Mouse (Mus musculus): ENCODE data around the gene Wnt9b. TPM values are rescaled to one million over a fixed set of nuclear protein-coding genes. Genes with fewer than 3 reads are reported as not detected.
"Not testable (repeated sequence)": the region's sequence is repeated elsewhere in the genome, so short reads cannot be mapped to it uniquely, and the experiment has no call there.

The Wnt9b gene
- polyA plus RNA-seq, 1 experiment from 2014 or later = 0.95 TPM

DNA sequence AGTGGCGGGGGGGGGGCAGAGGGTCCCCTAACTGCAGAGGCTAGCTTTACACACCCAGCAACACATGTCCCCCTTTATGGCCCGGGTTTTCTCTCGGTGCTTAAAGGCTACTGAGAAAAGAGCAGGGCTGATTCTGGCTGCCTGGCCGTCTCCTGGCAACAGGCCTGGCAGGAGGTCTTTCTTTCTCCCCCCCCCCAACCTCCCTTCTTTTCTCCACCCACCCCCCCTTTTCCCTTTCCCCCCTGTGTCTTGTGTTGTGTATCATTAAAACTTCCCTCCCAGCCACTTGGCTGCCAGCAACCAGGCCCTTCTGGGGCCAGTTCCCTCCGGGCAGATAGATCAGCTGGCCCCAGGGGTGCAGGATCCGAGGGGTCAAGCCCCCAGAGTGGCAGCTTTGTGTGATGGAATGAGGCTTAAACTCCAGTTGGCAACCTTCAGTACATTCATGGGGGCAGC, 16.0 kb upstream of the Wnt9b start:
- ATAC-seq (ENCODE audit: insufficient read depth, low FRiP score, low TSS enrichment) = peak; percentile 49
- Histone ChIP-seq H3K27me3 (ENCODE audit: control insufficient read depth, insufficient read depth, low read length) (peaks cover 8% of the 10 kb centered on the region), H3K9me3 (ENCODE audit: control insufficient read depth, low read length) (no peaks in the 10 kb centered on the region), H3K4me1 (ENCODE audit: control insufficient read depth, insufficient read depth, low read length) (peaks cover 7% of the 10 kb centered on the region; the same call in 1 of the 2 replicates), H3K36me3 (ENCODE audit: control insufficient read depth, insufficient read depth, low read length) (no peaks in the 10 kb centered on the region; the same call in 1 of the 2 replicates), H3K27ac (ENCODE audit: low read depth, low read length) (0 out of 2 replicates have a peak overlapping the region, but pooled peaks have one; percentile 17), H3K9ac (ENCODE audit: low read length) (0 out of 2 replicates have a peak overlapping the region, but pooled peaks have one; percentile 11), H3K4me3 (ENCODE audit: low read depth, low read length) (no peak overlapping the region), H3K4me2 (ENCODE audit: low read depth) (no peak overlapping the region)
- WGBS = 5% methylated on average over 6 of the region's 6 CpGs
- DNase-seq (ENCODE audit: low spot score) = peak; percentile 59

DNA sequence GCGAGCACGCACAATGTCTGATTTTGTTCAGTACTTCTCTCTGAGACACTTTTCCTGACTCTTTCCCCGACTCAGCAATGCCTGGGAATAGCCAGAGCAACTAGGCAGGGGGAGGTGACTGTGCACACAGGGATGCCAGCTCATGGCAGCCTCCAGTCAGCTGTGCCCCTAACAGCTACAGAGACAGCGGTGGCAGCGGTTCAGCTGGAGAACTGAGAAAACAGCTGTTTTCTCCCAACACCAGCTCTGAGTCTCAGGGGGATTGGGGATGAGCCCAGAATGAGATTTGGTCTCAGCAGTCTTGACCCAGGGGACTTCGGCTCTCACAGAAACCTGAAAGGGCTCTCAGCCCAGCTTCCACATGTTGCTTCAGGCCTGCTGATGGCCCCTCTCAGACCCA, 15.0 kb upstream of the Wnt9b start:
- no peaks in the 10 kb centered on the region for H3K27me3 ChIP-seq (ENCODE audit: control insufficient read depth, insufficient read depth, low read length)
- DNase-seq (ENCODE audit: low spot score) (no peak), ATAC-seq (ENCODE audit: insufficient read depth, low FRiP score, low TSS enrichment) (no peak)
- 0 out of 2 replicates have a peak, but pooled peaks cover 6% of the 10 kb centered on the region for H3K4me1 ChIP-seq (ENCODE audit: control insufficient read depth, insufficient read depth, low read length)
- no peaks in the 10 kb centered on the region; the same call in 1 of the 2 replicates for H3K36me3 ChIP-seq (ENCODE audit: control insufficient read depth, insufficient read depth, low read length)
- H3K4me3 ChIP-seq (ENCODE audit: low read depth, low read length) = no peak overlapping the region
- H3K27ac ChIP-seq (ENCODE audit: low read depth, low read length) = no peak overlapping the region
- H3K9me3 ChIP-seq (ENCODE audit: control insufficient read depth, low read length) = no peaks in the 10 kb centered on the region
- H3K9ac ChIP-seq (ENCODE audit: low read length) = no peak overlapping the region
- WGBS = 52% methylated on average over 6 of the region's 6 CpGs
- H3K4me2 ChIP-seq (ENCODE audit: low read depth) = no peak overlapping the region

DNA sequence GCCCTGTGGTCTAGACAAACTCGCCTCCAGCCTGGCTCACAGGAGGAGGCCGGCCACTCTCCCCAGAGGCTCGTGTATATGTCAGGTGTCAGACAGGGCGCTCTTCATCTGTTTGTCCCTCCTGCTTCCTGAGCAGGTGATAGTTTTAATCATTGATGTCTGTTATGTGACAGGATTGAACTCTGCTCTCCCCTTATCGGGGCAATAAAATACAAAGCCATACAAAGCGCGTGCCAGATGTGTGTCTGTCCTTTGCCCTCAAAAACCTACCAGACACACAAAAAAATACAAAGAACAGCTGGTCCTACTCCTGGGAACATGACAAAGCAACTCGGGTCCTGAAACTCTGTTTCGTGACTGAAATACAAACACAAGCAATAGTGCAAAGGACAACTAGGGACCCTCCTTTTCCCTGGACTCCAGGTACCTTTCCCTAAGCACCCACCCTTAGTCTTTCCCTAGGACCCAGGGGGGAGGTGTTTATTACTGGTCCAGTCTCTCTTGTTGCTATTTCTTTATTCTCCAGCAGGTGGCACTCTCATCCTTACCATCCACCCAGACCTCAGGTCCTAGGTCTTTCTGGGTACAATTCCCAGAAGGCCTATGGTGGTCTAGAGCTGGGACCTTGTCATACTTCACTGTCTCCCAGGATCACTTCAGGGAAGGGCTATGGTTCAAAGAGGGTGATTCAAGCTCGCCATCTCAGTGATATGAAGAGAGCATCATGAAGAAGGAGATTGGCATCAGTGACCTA, 14.0 kb upstream of the Wnt9b start:
- Histone ChIP-seq H3K27ac (ENCODE audit: low read depth, low read length) (no peak overlapping the region), H3K4me2 (ENCODE audit: low read depth) (no peak overlapping the region), H3K4me1 (ENCODE audit: control insufficient read depth, insufficient read depth, low read length) (0 out of 2 replicates have a peak, but pooled peaks cover 6% of the 10 kb centered on the region), H3K4me3 (ENCODE audit: low read depth, low read length) (no peak overlapping the region), H3K36me3 (ENCODE audit: control insufficient read depth, insufficient read depth, low read length) (no peaks in the 10 kb centered on the region; the same call in 1 of the 2 replicates), H3K27me3 (ENCODE audit: control insufficient read depth, insufficient read depth, low read length) (no peaks in the 10 kb centered on the region), H3K9me3 (ENCODE audit: control insufficient read depth, low read length) (no peaks in the 10 kb centered on the region), H3K9ac (ENCODE audit: low read length) (no peak overlapping the region)
- DNase-seq (ENCODE audit: low spot score) (peak; percentile 58), ATAC-seq (ENCODE audit: insufficient read depth, low FRiP score, low TSS enrichment) (peak; percentile 64)
- 32% methylated on average over 10 of the region's 10 CpGs for WGBS

DNA sequence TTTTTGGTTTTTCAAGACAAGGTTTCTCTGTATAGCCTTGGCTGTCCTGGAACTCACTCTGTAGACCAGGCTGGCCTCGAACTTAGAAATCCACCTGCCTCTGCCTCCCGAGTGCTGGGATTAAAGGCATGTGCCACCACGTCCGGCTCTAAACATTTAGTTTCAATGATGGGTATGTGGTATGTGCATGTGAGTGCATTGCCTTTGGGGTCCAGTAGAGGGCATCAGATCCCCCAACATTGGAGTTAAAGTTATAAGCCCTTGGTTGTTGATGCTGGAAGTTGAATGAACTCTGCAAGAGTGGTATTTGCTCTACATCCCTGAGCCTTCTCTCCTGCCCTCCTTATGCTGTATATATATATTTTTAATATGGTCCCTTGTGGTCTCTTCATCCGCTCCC, 11.3 kb upstream of the Wnt9b start:
- not testable (repeated sequence) for ATAC-seq (ENCODE audit: insufficient read depth, low FRiP score, low TSS enrichment); H3K27me3 ChIP-seq (ENCODE audit: control insufficient read depth, insufficient read depth, low read length); H3K36me3 ChIP-seq (ENCODE audit: control insufficient read depth, insufficient read depth, low read length); H3K4me2 ChIP-seq (ENCODE audit: low read depth); H3K9ac ChIP-seq (ENCODE audit: low read length); H3K27ac ChIP-seq (ENCODE audit: low read depth, low read length); H3K9me3 ChIP-seq (ENCODE audit: control insufficient read depth, low read length); DNase-seq (ENCODE audit: low spot score); H3K4me3 ChIP-seq (ENCODE audit: low read depth, low read length); H3K4me1 ChIP-seq (ENCODE audit: control insufficient read depth, insufficient read depth, low read length)
- 89% methylated on average over 5 of the region's 5 CpGs for WGBS

DNA sequence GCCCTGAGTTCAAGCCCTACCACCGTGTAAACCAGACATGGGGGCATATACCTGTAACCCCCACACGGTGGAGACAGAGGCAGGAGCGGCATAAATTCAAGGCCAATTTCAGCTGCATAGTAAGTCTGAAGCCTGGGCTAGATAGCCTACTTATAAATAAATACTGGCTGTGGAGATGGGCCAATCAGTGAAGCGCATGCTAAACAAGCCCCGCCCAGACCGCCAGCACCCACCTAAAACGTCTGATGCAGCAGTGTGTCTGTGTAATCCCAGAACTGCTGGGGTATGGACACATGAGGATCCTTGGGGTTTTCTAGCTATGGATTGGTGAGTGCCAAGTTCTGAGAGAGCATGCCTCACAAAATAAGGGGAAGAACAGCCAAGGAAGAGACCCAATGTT, 10.5 kb upstream of the Wnt9b start:
- Histone ChIP-seq H3K9me3 (ENCODE audit: control insufficient read depth, low read length) (no peaks in the 10 kb centered on the region), H3K27me3 (ENCODE audit: control insufficient read depth, insufficient read depth, low read length) (no peaks in the 10 kb centered on the region), H3K36me3 (ENCODE audit: control insufficient read depth, insufficient read depth, low read length) (no peaks in the 10 kb centered on the region), H3K4me1 (ENCODE audit: control insufficient read depth, insufficient read depth, low read length) (no peaks in the 10 kb centered on the region), H3K9ac (ENCODE audit: low read length) (no peak overlapping the region), H3K4me2 (ENCODE audit: low read depth) (no peak overlapping the region), H3K4me3 (ENCODE audit: low read depth, low read length) (no peak overlapping the region), H3K27ac (ENCODE audit: low read depth, low read length) (no peak overlapping the region)
- ATAC-seq (ENCODE audit: insufficient read depth, low FRiP score, low TSS enrichment) (no peak), DNase-seq (ENCODE audit: low spot score) (no peak)
- WGBS = 56% methylated on average over 7 of the region's 7 CpGs

DNA sequence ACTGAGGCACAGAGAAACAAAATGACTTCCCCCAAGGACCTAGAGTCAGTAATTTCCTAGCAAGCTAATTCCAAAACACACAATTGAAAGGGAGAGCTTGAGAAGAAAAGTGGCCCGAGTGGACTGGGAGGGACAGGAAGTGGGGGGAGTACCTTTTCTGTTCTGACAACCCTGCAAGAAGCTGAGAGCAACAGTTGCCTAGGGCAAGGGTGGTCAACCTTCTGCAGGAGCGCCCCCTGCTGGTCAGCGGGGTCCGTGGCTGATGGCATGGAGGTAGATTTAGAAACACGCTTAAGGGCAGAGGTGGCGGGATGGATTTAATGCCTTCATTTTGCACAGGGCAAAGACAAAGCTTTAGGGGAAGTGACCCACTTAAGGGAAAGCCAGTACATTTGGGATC, 9.1 kb upstream of the Wnt9b start:
- Histone ChIP-seq H3K4me1 (ENCODE audit: control insufficient read depth, insufficient read depth, low read length) (no peaks in the 10 kb centered on the region), H3K27ac (ENCODE audit: low read depth, low read length) (no peak overlapping the region), H3K27me3 (ENCODE audit: control insufficient read depth, insufficient read depth, low read length) (no peaks in the 10 kb centered on the region), H3K9ac (ENCODE audit: low read length) (no peak overlapping the region), H3K4me2 (ENCODE audit: low read depth) (no peak overlapping the region), H3K36me3 (ENCODE audit: control insufficient read depth, insufficient read depth, low read length) (no peaks in the 10 kb centered on the region), H3K4me3 (ENCODE audit: low read depth, low read length) (no peak overlapping the region), H3K9me3 (ENCODE audit: control insufficient read depth, low read length) (no peaks in the 10 kb centered on the region)
- ATAC-seq (ENCODE audit: insufficient read depth, low FRiP score, low TSS enrichment) = no peak
- DNase-seq (ENCODE audit: low spot score) = peak; percentile 78
- WGBS = 7% methylated on average over 6 of the region's 6 CpGs

DNA sequence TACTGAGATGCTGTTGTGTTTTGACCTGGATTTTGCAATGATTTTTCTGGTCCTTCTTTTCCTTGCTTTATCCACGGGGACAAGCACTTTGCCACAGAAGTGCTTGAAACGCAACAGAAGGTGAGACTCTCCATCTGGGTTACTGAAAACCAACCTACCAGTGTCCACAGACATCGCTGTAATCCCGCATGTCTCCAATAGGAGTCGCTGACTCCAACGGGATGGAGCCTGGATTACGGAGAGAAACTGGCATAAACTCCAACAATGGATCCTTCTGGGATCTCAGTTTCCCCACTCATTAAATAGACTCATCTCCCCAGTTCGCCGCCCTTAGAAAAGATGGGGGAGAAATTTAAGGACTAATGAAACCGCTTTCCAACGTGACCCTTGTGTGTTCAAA, 8.4 kb upstream of the Wnt9b start:
- H3K27me3 ChIP-seq (ENCODE audit: control insufficient read depth, insufficient read depth, low read length) = no peaks in the 10 kb centered on the region
- no peaks in the 10 kb centered on the region for H3K4me1 ChIP-seq (ENCODE audit: control insufficient read depth, insufficient read depth, low read length)
- H3K36me3 ChIP-seq (ENCODE audit: control insufficient read depth, insufficient read depth, low read length) = no peaks in the 10 kb centered on the region
- H3K4me3 ChIP-seq (ENCODE audit: low read depth, low read length) = no peak overlapping the region
- no peaks in the 10 kb centered on the region for H3K9me3 ChIP-seq (ENCODE audit: control insufficient read depth, low read length)
- H3K4me2 ChIP-seq (ENCODE audit: low read depth) = no peak overlapping the region
- ATAC-seq (ENCODE audit: insufficient read depth, low FRiP score, low TSS enrichment) (no peak), DNase-seq (ENCODE audit: low spot score) (no peak)
- no peak overlapping the region for H3K9ac ChIP-seq (ENCODE audit: low read length)
- WGBS = 47% methylated on average over 11 of the region's 11 CpGs
- no peak overlapping the region for H3K27ac ChIP-seq (ENCODE audit: low read depth, low read length)

DNA sequence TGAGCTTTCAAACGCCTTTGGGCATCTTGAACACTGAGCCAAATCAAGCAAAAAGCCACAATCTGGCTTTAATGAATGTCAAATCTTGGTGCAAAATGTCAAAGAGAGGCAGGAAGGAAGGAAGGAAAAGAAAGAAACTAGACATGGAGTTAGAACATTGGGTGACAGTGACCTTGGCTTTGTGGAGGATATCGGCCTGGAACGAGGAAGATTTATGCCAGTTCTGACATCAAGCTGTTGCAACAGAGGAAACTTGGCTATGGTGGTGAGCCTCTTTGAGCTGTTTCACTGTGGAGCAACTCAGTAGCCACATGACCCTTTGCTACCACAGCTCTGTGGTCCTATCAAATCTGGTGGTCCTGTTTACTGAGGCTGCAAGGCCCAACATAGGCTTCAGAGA, 991 bp upstream of the Wnt9b start:
- ATAC-seq (ENCODE audit: insufficient read depth, low FRiP score, low TSS enrichment) (no peak), DNase-seq (ENCODE audit: low spot score) (no peak)
- 66% methylated on average over 3 of the region's 3 CpGs for WGBS
- peaks cover 10% of the 10 kb centered on the region; the same call in 1 of the 2 replicates for H3K4me1 ChIP-seq (ENCODE audit: control insufficient read depth, insufficient read depth, low read length)
- H3K36me3 ChIP-seq (ENCODE audit: control insufficient read depth, insufficient read depth, low read length) = no peaks in the 10 kb centered on the region
- H3K9ac ChIP-seq (ENCODE audit: low read length) = no peak overlapping the region
- H3K4me3 ChIP-seq (ENCODE audit: low read depth, low read length) = no peak overlapping the region
- H3K9me3 ChIP-seq (ENCODE audit: control insufficient read depth, low read length) = no peaks in the 10 kb centered on the region
- H3K4me2 ChIP-seq (ENCODE audit: low read depth) = no peak overlapping the region
- H3K27me3 ChIP-seq (ENCODE audit: control insufficient read depth, insufficient read depth, low read length) = peaks cover 49% of the 10 kb centered on the region
- H3K27ac ChIP-seq (ENCODE audit: low read depth, low read length) = no peak overlapping the region
